In genomic region chr7:45707375-45707967, GRCm38 (mm10) we compare ENCODE assay signal across 8 mouse cellular contexts. TPM values are rescaled to one million over a fixed set of nuclear protein-coding genes. Genes with fewer than 3 reads are reported as not detected.
DNase-seq lines count a peak whose midpoint lies in the region; ATAC-seq and TF ChIP-seq lines count a peak whose summit lies in the region.

No protein-coding gene starts in this region.

- peaks cover 30% of the 10 kb centered on the region for H3K36me3 ChIP-seq in forebrain, embryonic 14.5 days (ENCODE audit: control insufficient read depth, insufficient read depth, low read length)
- peaks cover 33% of the 10 kb centered on the region for H3K36me3 ChIP-seq in lung, embryonic 14.5 days (ENCODE audit: insufficient read depth)

- no peaks in the 10 kb centered on the region for H3K27me3 ChIP-seq in forebrain, embryonic 14.5 days (replicated peaks; ENCODE audit: control insufficient read depth, insufficient read depth, low read length)
- H3K27me3 ChIP-seq in lung, embryonic 14.5 days (ENCODE audit: insufficient read depth, low read length), result no peaks in the 10 kb centered on the region

- DNase-seq in CD8-positive naive resting alpha-beta T cell, adult 2 months (ENCODE audit: low read depth in 2 of 2, low spot score in 2 of 2), result peak; percentile 86 to 91
- peak; percentile 79 for DNase-seq in c-Kit-positive CD71-positive TER-119-negative erythroid progenitor cells, embryonic 14.5 days (ENCODE audit: low read depth)
- peak; percentile 87 for DNase-seq in forebrain, embryonic 14.5 days (ENCODE audit: low spot score)
- peak; percentile 98 to 99 for DNase-seq in heart, postnatal 36 days
- DNase-seq in layer of hippocampus, adult 8-10 months (ENCODE audit: low spot score in 2 of 2), result peak; percentile 93 to 94
- DNase-seq in lung, embryonic 14.5 days, result peak; percentile 90
- DNase-seq in testis, postnatal 14 days (ENCODE audit: low spot score), result peak; percentile 93

- H3K9ac ChIP-seq in forebrain, embryonic 14.5 days (ENCODE audit: low read length), result peak overlapping the region; percentile 75; the same call in 1 of the 2 replicates
- H3K9ac ChIP-seq in lung, embryonic 14.5 days, result no peak overlapping the region

- peak overlapping the region; percentile 63; the same call in 1 of the 2 replicates for H3K27ac ChIP-seq in forebrain, embryonic 14.5 days (ENCODE audit: low read depth, low read length)
- H3K27ac ChIP-seq in lung, embryonic 14.5 days (ENCODE audit: low read depth), result peak overlapping the region; percentile 51

- H3K9me3 ChIP-seq in forebrain, embryonic 14.5 days (replicated peaks; ENCODE audit: control insufficient read depth, low read length), result no peaks in the 10 kb centered on the region
- H3K9me3 ChIP-seq in lung, embryonic 14.5 days (ENCODE audit: low read depth, low read length), result no peaks in the 10 kb centered on the region

- peak overlapping the region; percentile 98 for H3K4me2 ChIP-seq in forebrain, embryonic 14.5 days (ENCODE audit: low read length)
- H3K4me2 ChIP-seq in lung, embryonic 14.5 days, result peak overlapping the region; percentile 95

- no peak for TF ChIP-seq CTCF in lung, embryonic 14.5 days (IDR thresholded peaks at IDR 0.05; ENCODE audit: low read depth)

- peaks cover 42% of the 10 kb centered on the region for H3K4me1 ChIP-seq in forebrain, embryonic 14.5 days (ENCODE audit: control insufficient read depth, insufficient read depth, low read length)
- peaks cover 23% of the 10 kb centered on the region for H3K4me1 ChIP-seq in lung, embryonic 14.5 days (ENCODE audit: insufficient read depth)

- intact Hi-C loops in heart, postnatal 36 days (cut with DNase I), result loop anchor here (5.0 kb wide), 1 partner anchor 1000 kb away; no protein-coding TSS in a partner anchor

- peak; percentile 4; the same call in 1 of the 2 replicates for ATAC-seq in forebrain, embryonic 14.5 days
- ATAC-seq in lung, embryonic 14.5 days (ENCODE audit: insufficient read depth), result peak; percentile 6; the same call in 1 of the 2 replicates
- ATAC-seq in neutrophil, adult 5-6 weeks (ENCODE audit: extremely low read depth, insufficient number of reproducible peaks, low FRiP score, poor library complexity, severe bottlenecking), result peak; percentile 59

- under 1% methylated on average over 27 of the region's 27 CpGs for WGBS in forebrain, embryonic 14.5 days
- WGBS in lung, embryonic 14.5 days, result under 1% methylated on average over 27 of the region's 27 CpGs

- H3K4me3 ChIP-seq in forebrain, embryonic 14.5 days (ENCODE audit: low read depth, low read length), result peak overlapping the region; percentile 52
- peak overlapping the region; percentile 55 for H3K4me3 ChIP-seq in lung, embryonic 14.5 days (ENCODE audit: low read depth, low read length)

RNA-seq across cellular contexts. Expression of gene Dbp, which starts 2.6 kb away (rescaled TPM):
- 3.6 and 3.7 TPM in 2 replicates for polyA plus RNA-seq in forebrain, embryonic 14.5 days (2014; fragmentation: Nextera tagmentation; extraction: Ambion mirVana)
- total RNA-seq in heart, postnatal 36 days (2021), result 100 to 1,000 TPM in 1 of 2 experiments, 10 to 100 TPM in 1; 44.4 to 158 TPM
- total RNA-seq in layer of hippocampus, adult 8-10 months (2022), result 100 to 1,000 TPM in 2 of 4 experiments, 10 to 100 TPM in 2; 76.7 to 136 (median 109) TPM
- polyA plus RNA-seq in lung, embryonic 14.5 days (2014; fragmentation: Nextera tagmentation; extraction: Ambion mirVana), result 2.1 TPM in 2 replicates
- 12.1 and 18.4 TPM in 2 replicates for total RNA-seq in neutrophil, adult 5-6 weeks (2017)

RNA-seq across cellular contexts. Expression of gene Rpl18, which starts 7.8 kb away (rescaled TPM):
- polyA plus RNA-seq in forebrain, embryonic 14.5 days (2014; fragmentation: Nextera tagmentation; extraction: Ambion mirVana), result 727 and 966 TPM in 2 replicates
- 100 to 1,000 TPM; 550 to 591 TPM for total RNA-seq in heart, postnatal 36 days (2021)
- total RNA-seq in layer of hippocampus, adult 8-10 months (2022), result 100 to 1,000 TPM; 385 to 434 (median 409) TPM
- polyA plus RNA-seq in lung, embryonic 14.5 days (2014; fragmentation: Nextera tagmentation; extraction: Ambion mirVana), result 1,245 and 1,303 TPM in 2 replicates
- total RNA-seq in neutrophil, adult 5-6 weeks (2017), result 797 and 936 TPM in 2 replicates

RNA-seq across cellular contexts. Expression of gene Car11, which starts 7.8 kb away (rescaled TPM):
- polyA plus RNA-seq in forebrain, embryonic 14.5 days (2014; fragmentation: Nextera tagmentation; extraction: Ambion mirVana), result 22.5 and 22.8 TPM in 2 replicates
- total RNA-seq in heart, postnatal 36 days (2021), result 1 to 10 TPM; 6.2 to 6.7 TPM
- total RNA-seq in layer of hippocampus, adult 8-10 months (2022), result 100 to 1,000 TPM; 158 to 230 (median 187) TPM
- polyA plus RNA-seq in lung, embryonic 14.5 days (2014; fragmentation: Nextera tagmentation; extraction: Ambion mirVana), result 2.0 and 4.3 TPM in 2 replicates
- not detected in 2 replicates for total RNA-seq in neutrophil, adult 5-6 weeks (2017)

RNA-seq across cellular contexts. Expression of gene Sphk2, which starts 10.3 kb away (rescaled TPM):
- 16.3 and 19.7 TPM in 2 replicates for polyA plus RNA-seq in forebrain, embryonic 14.5 days (2014; fragmentation: Nextera tagmentation; extraction: Ambion mirVana)
- 10 to 100 TPM; 16.2 to 18.7 TPM for total RNA-seq in heart, postnatal 36 days (2021)
- 10 to 100 TPM; 28.1 to 36.7 (median 32.7) TPM for total RNA-seq in layer of hippocampus, adult 8-10 months (2022)
- polyA plus RNA-seq in lung, embryonic 14.5 days (2014; fragmentation: Nextera tagmentation; extraction: Ambion mirVana), result 21.9 and 23.8 TPM in 2 replicates
- total RNA-seq in neutrophil, adult 5-6 weeks (2017), result 25.5 and 27.4 TPM in 2 replicates

RNA-seq across cellular contexts. Expression of gene Sec1, which starts 13.3 kb away (rescaled TPM):
- polyA plus RNA-seq in forebrain, embryonic 14.5 days (2014; fragmentation: Nextera tagmentation; extraction: Ambion mirVana), result 0.06 and 0.38 TPM in 2 replicates
- total RNA-seq in heart, postnatal 36 days (2021), result under 1 TPM in 1 of 2 experiments, not detected in 1; 0.22 TPM
- 1 to 10 TPM; 1.6 to 4.6 (median 3.3) TPM for total RNA-seq in layer of hippocampus, adult 8-10 months (2022)
- 0.08 TPM in 1 of 2 replicates, not detected in the other for polyA plus RNA-seq in lung, embryonic 14.5 days (2014; fragmentation: Nextera tagmentation; extraction: Ambion mirVana)
- total RNA-seq in neutrophil, adult 5-6 weeks (2017), result 0.23 TPM in 1 of 2 replicates, not detected in the other

Comparison
In these comparisons a context has a peak if more than half of its experiments do, and no peak if none do; other contexts are left out.
1. Peak in every context shown above with its lines: DNase-seq, ATAC-seq, H3K4me3 ChIP-seq and H3K27ac ChIP-seq.
2. ATAC-seq: peak in every context shown above with its lines; median percentile 59 in neutrophil, adult 5-6 weeks; 6 in lung, embryonic 14.5 days; 4 in forebrain, embryonic 14.5 days.
3. RNA of gene Car11, which starts 7.8 kb away (total RNA-seq): 158 to 230 TPM in layer of hippocampus, adult 8-10 months; 6.2 to 6.7 TPM in heart, postnatal 36 days and not detected in neutrophil, adult 5-6 weeks; every median in the first group is over 10 times any median in the second.